Mouse (Mus musculus) embryonic facial prominence, embryonic 13.5 days (tissue): Measurements from ENCODE around the gene Ptprt. TPM values are rescaled to one million over a fixed set of nuclear protein-coding genes. Genes with fewer than 3 reads are reported as not detected.

Experiments used
- ATAC-seq: fragments of 200-750 bp; cut with Nextera tagmentation; 2 replicates; pipeline ENCODE4 v1.8.0; 2017; ENCODE audit warnings: low read depth; ENCODE audit not compliant: insufficient number of reproducible peaks, insufficient read depth, low FRiP score, low TSS enrichment
- H3K27ac ChIP-seq: fragments of 300-500 bp; sonication (generic); 2 replicates; pipeline ENCODE4 v1.5.1; 2015; ENCODE audit warnings: moderate library complexity, mild to moderate bottlenecking, inconsistent platforms
- H3K27me3 ChIP-seq: fragments of 300-500 bp; sonication (generic); 2 replicates; pipeline ENCODE4 v1.6.1; 2015; ENCODE audit warnings: mild to moderate bottlenecking, inconsistent platforms
- H3K36me3 ChIP-seq: fragments of 300-500 bp; sonication (generic); 2 replicates; pipeline ENCODE4 v1.6.1; 2015; ENCODE audit warnings: mild to moderate bottlenecking, inconsistent platforms
- H3K4me1 ChIP-seq: fragments of 300-500 bp; sonication (generic); 2 replicates; pipeline ENCODE4 v1.6.1; 2015; ENCODE audit warnings: inconsistent platforms
- H3K4me2 ChIP-seq: fragments of 300-500 bp; sonication (generic); 2 replicates; pipeline ENCODE4 v1.6.1; 2015; ENCODE audit warnings: moderate library complexity, mild to moderate bottlenecking, inconsistent platforms
- H3K4me3 ChIP-seq: fragments of 300-500 bp; sonication (generic); 2 replicates; pipeline ENCODE4 v1.5.1; 2015; ENCODE audit warnings: mild to moderate bottlenecking, inconsistent platforms
- H3K9ac ChIP-seq: fragments of 300-500 bp; sonication (generic); 2 replicates; pipeline ENCODE4 v1.6.1; 2015; ENCODE audit warnings: mild to moderate bottlenecking, inconsistent platforms
- H3K9me3 ChIP-seq: fragments of 300-500 bp; sonication (generic); 2 replicates; pipeline ENCODE4 v1.6.1; 2016; ENCODE audit warnings: inconsistent platforms
- WGBS: fragments of 180-500 bp; shearing (Covaris S2); methylation state at CpG from one replicate; pipeline ENCODE4 v1.1.7; 2015; ENCODE audit warnings: mixed read lengths; 5-methylcytosine and 5-hydroxymethylcytosine counted together
- polyA plus RNA-seq: library from polyadenylated mRNA; unstranded; fragments of >200 nt; fragmentation: Nextera tagmentation; extraction: Ambion mirVana; gene quantifications from 2 replicates; pipeline ENCODE4 v1.2.1, GENCODE M21; 2015

Gene Ptprt
- polyA plus RNA-seq, 1 experiment from 2014 or later, result 0.93 TPM

- 82% methylated on average over 10 of the region's 10 CpGs for WGBS
- H3K4me2 ChIP-seq, result no peak overlapping the region
- H3K9ac ChIP-seq, result no peak overlapping the region
- ATAC-seq, result no peak
- H3K27ac ChIP-seq, result no peak overlapping the region
- H3K36me3 ChIP-seq, result no peaks in the 10 kb centered on the region
- no peak overlapping the region for H3K4me3 ChIP-seq
- no peaks in the 10 kb centered on the region for H3K9me3 ChIP-seq
- no peaks in the 10 kb centered on the region for H3K27me3 ChIP-seq
- H3K4me1 ChIP-seq, result no peaks in the 10 kb centered on the region
These were observed 153.3 kb downstream of the Ptprt start for GRCm38 (mm10) chr2:162507664-162508063.

- Histone ChIP-seq H3K9me3 (no peaks in the 10 kb centered on the region), H3K36me3 (no peaks in the 10 kb centered on the region), H3K27ac (no peak overlapping the region), H3K4me1 (no peaks in the 10 kb centered on the region), H3K4me3 (no peak overlapping the region), H3K9ac (no peak overlapping the region), H3K4me2 (no peak overlapping the region), H3K27me3 (no peaks in the 10 kb centered on the region)
- 69% methylated on average over 4 of the region's 4 CpGs for whole genome bisulfite sequencing
- ATAC-seq, result no peak
These were observed 156.1 kb downstream of the Ptprt start for GRCm38 (mm10) chr2:162504850-162505249.

GRCm38 (mm10) chr2:162499501-162499915 is 161.4 kb downstream of the Ptprt start:
- WGBS, result 87% methylated on average over 9 of the region's 9 CpGs
- Histone ChIP-seq H3K27ac (no peak overlapping the region), H3K27me3 (no peaks in the 10 kb centered on the region), H3K4me2 (no peak overlapping the region), H3K4me3 (no peak overlapping the region), H3K4me1 (no peaks in the 10 kb centered on the region), H3K9me3 (no peaks in the 10 kb centered on the region), H3K9ac (no peak overlapping the region), H3K36me3 (no peaks in the 10 kb centered on the region)
- ATAC-seq, result no peak

- Histone ChIP-seq H3K9ac (no peak overlapping the region), H3K27me3 (no peaks in the 10 kb centered on the region), H3K27ac (no peak overlapping the region), H3K4me3 (no peak overlapping the region), H3K36me3 (no peaks in the 10 kb centered on the region), H3K4me2 (no peak overlapping the region), H3K9me3 (no peaks in the 10 kb centered on the region), H3K4me1 (no peaks in the 10 kb centered on the region)
- ATAC-seq, result no peak
- 45% methylated on average over 3 of the region's 3 CpGs for WGBS
These were observed 162.8 kb downstream of the Ptprt start for GRCm38 (mm10) chr2:162498191-162498590.

- no peak overlapping the region for H3K4me3 ChIP-seq
- no peaks in the 10 kb centered on the region for H3K27me3 ChIP-seq
- no peaks in the 10 kb centered on the region for H3K9me3 ChIP-seq
- no peak overlapping the region for H3K4me2 ChIP-seq
- no peak overlapping the region for H3K27ac ChIP-seq
- no peaks in the 10 kb centered on the region for H3K4me1 ChIP-seq
- H3K36me3 ChIP-seq, result no peaks in the 10 kb centered on the region
- H3K9ac ChIP-seq, result no peak overlapping the region
- ATAC-seq, result no peak
These were observed 176.9 kb downstream of the Ptprt start for GRCm38 (mm10) chr2:162484036-162484435.

- Histone ChIP-seq H3K27ac (no peak overlapping the region), H3K4me2 (no peak overlapping the region), H3K4me1 (no peaks in the 10 kb centered on the region), H3K27me3 (no peaks in the 10 kb centered on the region), H3K9ac (no peak overlapping the region), H3K4me3 (no peak overlapping the region), H3K9me3 (no peaks in the 10 kb centered on the region), H3K36me3 (no peaks in the 10 kb centered on the region)
- no peak for ATAC-seq
- WGBS, result 42% methylated on average over 1 of the region's 1 CpGs
These were observed 217.8 kb downstream of the Ptprt start for GRCm38 (mm10) chr2:162443106-162443505.

GRCm38 (mm10) chr2:162436646-162437045 is 224.3 kb downstream of the Ptprt start:
- H3K9me3 ChIP-seq, result no peaks in the 10 kb centered on the region
- H3K4me1 ChIP-seq, result no peaks in the 10 kb centered on the region
- no peak overlapping the region for H3K4me3 ChIP-seq
- no peak overlapping the region for H3K4me2 ChIP-seq
- WGBS, result 94% methylated on average over 3 of the region's 3 CpGs
- H3K27me3 ChIP-seq, result no peaks in the 10 kb centered on the region
- no peak overlapping the region for H3K9ac ChIP-seq
- H3K36me3 ChIP-seq, result no peaks in the 10 kb centered on the region
- no peak for ATAC-seq
- no peak overlapping the region for H3K27ac ChIP-seq

GRCm38 (mm10) chr2:162430171-162430570 is 230.8 kb downstream of the Ptprt start:
- Histone ChIP-seq H3K4me1 (no peaks in the 10 kb centered on the region), H3K27me3 (no peaks in the 10 kb centered on the region), H3K9me3 (no peaks in the 10 kb centered on the region), H3K9ac (no peak overlapping the region), H3K27ac (no peak overlapping the region), H3K4me3 (no peak overlapping the region), H3K36me3 (no peaks in the 10 kb centered on the region), H3K4me2 (no peak overlapping the region)
- ATAC-seq, result no peak
- WGBS, result 77% methylated on average over 7 of the region's 7 CpGs

- H3K4me2 ChIP-seq, result no peak overlapping the region
- H3K4me3 ChIP-seq, result no peak overlapping the region
- no peak overlapping the region for H3K9ac ChIP-seq
- H3K4me1 ChIP-seq, result no peaks in the 10 kb centered on the region
- H3K9me3 ChIP-seq, result no peaks in the 10 kb centered on the region
- no peak overlapping the region for H3K27ac ChIP-seq
- no peaks in the 10 kb centered on the region for H3K36me3 ChIP-seq
- no peak for ATAC-seq
- 74% methylated on average over 8 of the region's 8 CpGs for WGBS
- H3K27me3 ChIP-seq, result no peaks in the 10 kb centered on the region
These were observed 234.8 kb downstream of the Ptprt start for GRCm38 (mm10) chr2:162426114-162426513.

GRCm38 (mm10) chr2:162418181-162418580 is 242.8 kb downstream of the Ptprt start:
- no peak for ATAC-seq
- Histone ChIP-seq H3K27me3 (no peaks in the 10 kb centered on the region), H3K4me3 (no peak overlapping the region), H3K4me2 (no peak overlapping the region), H3K9me3 (no peaks in the 10 kb centered on the region), H3K27ac (no peak overlapping the region), H3K9ac (no peak overlapping the region), H3K4me1 (no peaks in the 10 kb centered on the region), H3K36me3 (no peaks in the 10 kb centered on the region)
- 78% methylated on average over 3 of the region's 3 CpGs for WGBS

- no peak overlapping the region for H3K9ac ChIP-seq
- H3K27me3 ChIP-seq, result no peaks in the 10 kb centered on the region
- H3K4me2 ChIP-seq, result no peak overlapping the region
- ATAC-seq, result no peak
- no peaks in the 10 kb centered on the region for H3K4me1 ChIP-seq
- H3K4me3 ChIP-seq, result no peak overlapping the region
- whole genome bisulfite sequencing, result 45% methylated on average over 5 of the region's 5 CpGs
- no peaks in the 10 kb centered on the region for H3K9me3 ChIP-seq
- no peaks in the 10 kb centered on the region for H3K36me3 ChIP-seq
- peak overlapping the region; percentile 28; the same call in 1 of the 2 replicates for H3K27ac ChIP-seq
These were observed 247.7 kb downstream of the Ptprt start for GRCm38 (mm10) chr2:162413073-162413812.

GRCm38 (mm10) chr2:162411014-162411413 is 249.9 kb downstream of the Ptprt start:
- Histone ChIP-seq H3K27ac (no peak overlapping the region), H3K36me3 (no peaks in the 10 kb centered on the region), H3K9ac (no peak overlapping the region), H3K4me2 (no peak overlapping the region), H3K4me1 (no peaks in the 10 kb centered on the region), H3K4me3 (no peak overlapping the region), H3K27me3 (no peaks in the 10 kb centered on the region), H3K9me3 (no peaks in the 10 kb centered on the region)
- no peak for ATAC-seq
- 86% methylated on average over 4 of the region's 4 CpGs for WGBS
